Mouse (Mus musculus) G1E (cell line): ENCODE results near the gene Dync1h1.
A peak's percentile ranks its signal among the peaks of the same experiment; 100 is the strongest.

ENCODE experiments used
- CTCF ChIP-seq: IDR thresholded peaks from 2 replicates; pipeline ENCODE4 v1.5.1; 2012; ENCODE audit warnings: low read depth, low read length, inconsistent platforms, mixed read lengths
- GATA1 ChIP-seq: IDR thresholded peaks from 2 replicates; pipeline ENCODE4 v1.6.1; 2012; ENCODE audit warnings: borderline replicate concordance, low read length, inconsistent platforms, mixed read lengths

DNA sequence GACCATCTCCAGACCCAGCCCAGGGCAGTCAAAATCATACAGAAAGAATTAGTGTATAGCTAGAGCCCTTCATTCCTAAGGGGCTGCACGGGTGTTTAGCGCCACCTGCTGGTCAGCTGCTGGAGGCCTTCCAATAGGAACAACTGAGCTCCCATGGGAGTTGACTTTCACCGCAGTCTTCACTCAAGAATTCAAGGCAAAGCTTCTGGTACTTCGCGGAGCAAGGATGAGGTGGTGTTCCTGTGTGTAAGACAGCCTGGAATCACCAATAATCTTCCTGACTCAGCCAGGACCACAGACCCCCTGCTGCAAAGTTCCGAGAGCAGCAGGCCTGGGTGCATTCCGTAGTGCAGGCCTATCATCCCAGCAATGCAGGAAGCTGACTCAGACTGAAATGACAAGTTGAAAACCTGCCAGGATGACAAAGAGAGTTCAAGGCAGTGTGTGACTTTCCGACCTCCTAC lies 101.8 kb downstream of the Dync1h1 start:
- TF ChIP-seq GATA1, result no peak
- TF ChIP-seq CTCF, result peak; percentile 99
